Mouse (Mus musculus) heart, embryonic 11.5 days (tissue): ENCODE data around the gene Zfp526. TPM values are rescaled to one million over a fixed set of nuclear protein-coding genes. Genes with fewer than 3 reads are reported as not detected.

Experiments used
- ATAC-seq: fragments of 200-750 bp; cut with Nextera tagmentation; replicated peaks from 2 replicates; pipeline ENCODE4 v1.8.0; 2017; ENCODE audit warnings: moderate library complexity; ENCODE audit not compliant: insufficient number of reproducible peaks, low FRiP score, low TSS enrichment
- H3K27ac ChIP-seq: fragments of 300-500 bp; sonication (generic); 2 replicates; pipeline ENCODE4 v1.5.1; 2014; ENCODE audit warnings: mild to moderate bottlenecking, low read depth, low read length
- H3K27me3 ChIP-seq: fragments of 300-500 bp; sonication (generic); 2 replicates; pipeline ENCODE4 v1.6.1; 2014; ENCODE audit warnings: mild to moderate bottlenecking, low read length, mixed read lengths; ENCODE audit not compliant: control insufficient read depth, insufficient read depth
- H3K36me3 ChIP-seq: fragments of 300-500 bp; sonication (generic); 2 replicates; pipeline ENCODE4 v1.6.1; 2014; ENCODE audit warnings: mild to moderate bottlenecking, low read length, moderate library complexity, mixed read lengths; ENCODE audit not compliant: control insufficient read depth, insufficient read depth
- H3K4me1 ChIP-seq: fragments of 300-500 bp; sonication (generic); 2 replicates; pipeline ENCODE4 v1.6.1; 2014; ENCODE audit warnings: low read length; ENCODE audit not compliant: control insufficient read depth, insufficient read depth
- H3K4me2 ChIP-seq: fragments of 300-500 bp; sonication (generic); 2 replicates; pipeline ENCODE4 v1.6.1; 2014; ENCODE audit warnings: mild to moderate bottlenecking, moderate library complexity
- H3K4me3 ChIP-seq: fragments of 300-500 bp; sonication (generic); 2 replicates; pipeline ENCODE4 v1.5.1; 2014; ENCODE audit warnings: low read depth, low read length
- H3K9ac ChIP-seq: fragments of 300-500 bp; sonication (generic); 2 replicates; pipeline ENCODE4 v1.6.1; 2014; ENCODE audit warnings: mild to moderate bottlenecking, low read depth, low read length, moderate library complexity
- H3K9me3 ChIP-seq: fragments of 300-500 bp; sonication (generic); replicated peaks from 2 replicates; pipeline ENCODE4 v1.6.1; 2016; ENCODE audit warnings: low read length; ENCODE audit not compliant: control insufficient read depth
- WGBS: fragments of 180-500 bp; shearing (Covaris S2); extraction: QIAGEN DNeasy Blood & Tissue Kit; methylation state at CpG from one replicate; pipeline ENCODE4 v1.1.7; 2014; ENCODE audit not compliant: insufficient replicate concordance; 5-methylcytosine and 5-hydroxymethylcytosine counted together
- polyA plus RNA-seq: library from polyadenylated mRNA; unstranded; fragments of >200 nt; fragmentation: Nextera tagmentation; extraction: Ambion mirVana; gene quantifications from 2 replicates; pipeline ENCODE4 v1.2.1, GENCODE M21; 2014

Zfp526 gene
- polyA plus RNA-seq, 1 experiment from 2014 or later: 2.7 TPM

GRCm38 (mm10) chr7:25232101-25232648 is 10.9 kb downstream of the Zfp526 start:
- H3K9me3 ChIP-seq: no peaks in the 10 kb centered on the region
- no peak overlapping the region for H3K4me2 ChIP-seq
- WGBS: 68% methylated on average over 5 of the region's 5 CpGs
- H3K36me3 ChIP-seq: peaks cover 46% of the 10 kb centered on the region
- H3K4me3 ChIP-seq: no peak overlapping the region
- no peaks in the 10 kb centered on the region for H3K27me3 ChIP-seq
- no peak for ATAC-seq
- no peak overlapping the region for H3K27ac ChIP-seq
- no peak overlapping the region for H3K9ac ChIP-seq
- H3K4me1 ChIP-seq: peaks cover 10% of the 10 kb centered on the region

- peaks cover 10% of the 10 kb centered on the region for H3K4me1 ChIP-seq
Observed at GRCm38 (mm10) chr7:25233061-25233460, 11.8 kb downstream of the Zfp526 start.

GRCm38 (mm10) chr7:25235526-25235925 is 14.3 kb downstream of the Zfp526 start:
- Histone ChIP-seq H3K36me3 (peaks cover 20% of the 10 kb centered on the region), H3K27me3 (no peaks in the 10 kb centered on the region), H3K27ac (no peak overlapping the region), H3K4me1 (peaks cover 12% of the 10 kb centered on the region), H3K4me2 (no peak overlapping the region), H3K4me3 (no peak overlapping the region), H3K9me3 (no peaks in the 10 kb centered on the region), H3K9ac (no peak overlapping the region)
- WGBS: 89% methylated on average over 5 of the region's 5 CpGs
- no peak for ATAC-seq

More at GRCm38 (mm10) chr7:25233061-25233460, 11.8 kb downstream of the Zfp526 start:
- no peaks in the 10 kb centered on the region for H3K27me3 ChIP-seq
- H3K4me3 ChIP-seq: no peak overlapping the region
- 85% methylated on average over 2 of the region's 2 CpGs for WGBS
- no peak overlapping the region for H3K4me2 ChIP-seq
- H3K27ac ChIP-seq: no peak overlapping the region
- H3K36me3 ChIP-seq: peaks cover 40% of the 10 kb centered on the region
- H3K9ac ChIP-seq: no peak overlapping the region
- ATAC-seq: no peak
- no peaks in the 10 kb centered on the region for H3K9me3 ChIP-seq

- Histone ChIP-seq H3K4me2 (peak within 1 kb of the TSS; percentile 75), H3K27ac (peak within 1 kb of the TSS; percentile 74), H3K4me3 (peak within 1 kb of the TSS; percentile 83), H3K9ac (peak within 1 kb of the TSS; percentile 97), H3K4me1 (peaks cover 17% of the 10 kb centered on the region), H3K27me3 (no peaks in the 10 kb centered on the region), H3K36me3 (0 out of 2 replicates have a peak, but pooled peaks cover 7% of the 10 kb centered on the region), H3K9me3 (no peaks in the 10 kb centered on the region)
- ATAC-seq: peak; percentile 87
- WGBS: under 1% methylated on average over 60 of the region's 76 CpGs
Observed at GRCm38 (mm10) chr7:25237249-25238014, 16.2 kb downstream of the Zfp526 start, which contains the start of gene Gsk3a. Gene Gsk3a (minus strand): TSS chr7:25237851.

- WGBS: under 1% methylated on average over 23 of the region's 23 CpGs
- Histone ChIP-seq H3K4me3 (peak overlapping the region; percentile 83), H3K27me3 (no peaks in the 10 kb centered on the region), H3K27ac (peak overlapping the region; percentile 74), H3K36me3 (peaks cover 12% of the 10 kb centered on the region), H3K9me3 (no peaks in the 10 kb centered on the region), H3K4me1 (peaks cover 17% of the 10 kb centered on the region), H3K4me2 (peak overlapping the region; percentile 75), H3K9ac (peak overlapping the region; percentile 97)
- ATAC-seq: peak; percentile 88
Observed at GRCm38 (mm10) chr7:25238015-25238706, 16.9 kb downstream of the Zfp526 start.

- WGBS: 3% methylated on average over 30 of the region's 30 CpGs
- peak overlapping the region; percentile 74 for H3K27ac ChIP-seq
Observed at GRCm38 (mm10) chr7:25238829-25239623, 17.8 kb downstream of the Zfp526 start.

GRCm38 (mm10) chr7:25240631-25241030 is 19.4 kb downstream of the Zfp526 start:
- no peak overlapping the region for H3K4me2 ChIP-seq
- peaks cover 21% of the 10 kb centered on the region for H3K4me1 ChIP-seq
- H3K9ac ChIP-seq: no peak overlapping the region
- ATAC-seq: no peak
- no peak overlapping the region for H3K4me3 ChIP-seq
- H3K36me3 ChIP-seq: peaks cover 19% of the 10 kb centered on the region
- H3K27ac ChIP-seq: peak overlapping the region; percentile 42
- no peaks in the 10 kb centered on the region for H3K9me3 ChIP-seq
- WGBS: 57% methylated on average over 7 of the region's 7 CpGs
- no peaks in the 10 kb centered on the region for H3K27me3 ChIP-seq

More at GRCm38 (mm10) chr7:25238829-25239623, 17.8 kb downstream of the Zfp526 start:
- H3K4me3 ChIP-seq: peak overlapping the region; percentile 83
- H3K9me3 ChIP-seq: no peaks in the 10 kb centered on the region
- H3K27me3 ChIP-seq: no peaks in the 10 kb centered on the region
- H3K4me1 ChIP-seq: peaks cover 17% of the 10 kb centered on the region
- ATAC-seq: peak; percentile 32
- peaks cover 15% of the 10 kb centered on the region for H3K36me3 ChIP-seq
- peak overlapping the region; percentile 47 for H3K9ac ChIP-seq
- peak overlapping the region; percentile 75 for H3K4me2 ChIP-seq

DNA sequence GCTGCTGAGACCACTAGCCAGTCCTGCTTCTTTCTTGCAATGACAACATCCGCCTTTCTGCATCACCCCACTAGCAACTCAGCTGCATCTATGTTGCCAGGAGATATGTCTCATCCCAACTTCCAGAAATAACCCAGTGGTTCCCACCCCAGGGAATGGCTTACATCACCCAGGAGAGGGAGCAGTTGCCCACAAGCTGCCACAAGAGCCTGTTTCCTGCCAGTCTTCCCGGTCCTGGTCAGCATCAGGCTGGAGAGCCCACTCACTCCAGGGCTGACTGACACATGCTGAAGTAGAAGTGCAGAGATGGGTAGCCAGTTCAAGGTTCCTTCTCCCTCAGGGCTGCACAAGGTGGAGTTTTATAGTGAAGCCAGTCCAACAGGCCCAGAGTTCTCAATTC is 19.8 kb downstream of the Zfp526 start:
- peak overlapping the region; percentile 30; the same call in 1 of the 2 replicates for H3K9ac ChIP-seq
- H3K27me3 ChIP-seq: no peaks in the 10 kb centered on the region
- H3K9me3 ChIP-seq: no peaks in the 10 kb centered on the region
- ATAC-seq: no peak
- peaks cover 22% of the 10 kb centered on the region for H3K36me3 ChIP-seq
- WGBS: 28% methylated on average over 2 of the region's 2 CpGs
- no peak overlapping the region for H3K4me2 ChIP-seq
- peaks cover 22% of the 10 kb centered on the region for H3K4me1 ChIP-seq
- no peak overlapping the region for H3K4me3 ChIP-seq
- peak overlapping the region; percentile 42 for H3K27ac ChIP-seq
